Mouse (Mus musculus) gastrocnemius, adult 2 months (tissue): Measurements from ENCODE around the gene Trim15. TPM values are rescaled to one million over a fixed set of nuclear protein-coding genes. Genes with fewer than 3 reads are reported as not detected.
A peak's percentile ranks its signal among the peaks of the same experiment; 100 is the strongest.

Source experiments
- DNase-seq: peaks from one replicate; pipeline ENCODE4 v3.0.0; 2022
- H3K27ac ChIP-seq: fragments of 200-600 bp; 2 replicates; pipeline ENCODE4 v1.8.1; 2022; ENCODE audit warnings: mild to moderate bottlenecking
- H3K4me3 ChIP-seq: fragments of 200-600 bp; 2 replicates; pipeline ENCODE4 v1.8.1; 2022; ENCODE audit warnings: mild to moderate bottlenecking, moderate library complexity
- CTCF ChIP-seq: fragments of 200-600 bp; IDR thresholded peaks from 2 replicates; pipeline ENCODE4 v1.8.1; 2022; ENCODE audit warnings: antibody characterized with exemption, mild to moderate bottlenecking, moderate library complexity
- intact Hi-C: fragments of 180-260 bp; cut with DNase I; formaldehyde crosslinking; loops from one replicate; pipeline ENCODE4 v1.15.1; 2025
- total RNA-seq, 2 experiments: library from RNA; stranded (reverse); gene quantifications; 2 replicates each; pipeline ENCODE4 v1.2.3; 2021

Gene Trim15
- total RNA-seq, 2 experiments from 2014 or later, result not detected

- DNase-seq, result no peak
- TF ChIP-seq CTCF, result no peak
- intact Hi-C loops, result no loop called here
- no peak overlapping the region for H3K4me3 ChIP-seq
- no peak overlapping the region for H3K27ac ChIP-seq
Measured at GRCm38 (mm10) chr17:36856236-36856635, 10.8 kb downstream of the Trim15 start.

- TF ChIP-seq CTCF, result no peak
- Histone ChIP-seq H3K27ac (no peak overlapping the region), H3K4me3 (no peak overlapping the region)
- intact Hi-C loops, result no loop called here
- DNase-seq, result no peak
Measured at GRCm38 (mm10) chr17:36855484-36855883, 11.5 kb downstream of the Trim15 start.

GRCm38 (mm10) chr17:36851627-36852026 lies 15.4 kb downstream of the Trim15 start:
- intact Hi-C loops, result no loop called here
- TF ChIP-seq CTCF, result no peak

GRCm38 (mm10) chr17:36851200-36851599 lies 15.8 kb downstream of the Trim15 start:
- no peak for DNase-seq
- H3K4me3 ChIP-seq, result no peak overlapping the region
- H3K27ac ChIP-seq, result no peak overlapping the region
- no peak for TF ChIP-seq CTCF
- intact Hi-C loops, result no loop called here

More at GRCm38 (mm10) chr17:36851627-36852026, 15.4 kb downstream of the Trim15 start:
- no peak overlapping the region for H3K4me3 ChIP-seq
- no peak for DNase-seq
- H3K27ac ChIP-seq, result no peak overlapping the region

GRCm38 (mm10) chr17:36849992-36850391 lies 17.0 kb downstream of the Trim15 start:
- intact Hi-C loops, result no loop called here
- TF ChIP-seq CTCF, result no peak
- no peak overlapping the region for H3K27ac ChIP-seq
- no peak overlapping the region for H3K4me3 ChIP-seq
- DNase-seq, result no peak

GRCm38 (mm10) chr17:36848911-36849310 lies 18.1 kb downstream of the Trim15 start:
- no peak for TF ChIP-seq CTCF
- H3K27ac ChIP-seq, result peak overlapping the region; percentile 16; the same call in 1 of the 2 replicates
- DNase-seq, result no peak
- H3K4me3 ChIP-seq, result no peak overlapping the region
- intact Hi-C loops, result no loop called here

- intact Hi-C loops, result no loop called here
- DNase-seq, result no peak
- Histone ChIP-seq H3K4me3 (no peak overlapping the region), H3K27ac (no peak overlapping the region)
- no peak for TF ChIP-seq CTCF
Measured at GRCm38 (mm10) chr17:36844725-36845124, 22.3 kb downstream of the Trim15 start.

- TF ChIP-seq CTCF, result no peak
- H3K4me3 ChIP-seq, result no peak overlapping the region
- no peak overlapping the region for H3K27ac ChIP-seq
- intact Hi-C loops, result no loop called here
- DNase-seq, result no peak
Measured at GRCm38 (mm10) chr17:36844286-36844719, 22.7 kb downstream of the Trim15 start.

- DNase-seq, result no peak
- TF ChIP-seq CTCF, result no peak
- Histone ChIP-seq H3K4me3 (no peak overlapping the region), H3K27ac (no peak overlapping the region)
- intact Hi-C loops, result no loop called here
Measured at GRCm38 (mm10) chr17:36843696-36844095, 23.3 kb downstream of the Trim15 start.

- DNase-seq, result no peak
- H3K27ac ChIP-seq, result peak overlapping the region; percentile 28; the same call in 1 of the 2 replicates
- TF ChIP-seq CTCF, result no peak
- no peak overlapping the region for H3K4me3 ChIP-seq
- intact Hi-C loops, result no loop called here
Measured at GRCm38 (mm10) chr17:36840961-36841445, 26.0 kb downstream of the Trim15 start.

GRCm38 (mm10) chr17:36839931-36840330 lies 27.1 kb downstream of the Trim15 start:
- no peak overlapping the region for H3K4me3 ChIP-seq
- intact Hi-C loops, result loop anchor here (5.0 kb wide), 1 partner anchor 112 kb away; the partner anchor contains the start of gene Ppp1r11
- H3K27ac ChIP-seq, result peak overlapping the region; percentile 44
- DNase-seq, result no peak
- TF ChIP-seq CTCF, result no peak

GRCm38 (mm10) chr17:36839001-36839400 lies 28.0 kb downstream of the Trim15 start:
- Histone ChIP-seq H3K4me3 (no peak overlapping the region), H3K27ac (peak overlapping the region; percentile 44; the same call in 1 of the 2 replicates)
- no peak for DNase-seq
- intact Hi-C loops, result loop anchor here (5.0 kb wide), 1 partner anchor 113 kb away; the partner anchor contains the start of gene Ppp1r11
- no peak for TF ChIP-seq CTCF

GRCm38 (mm10) chr17:36836874-36837647 lies 29.9 kb downstream of the Trim15 start, which contains the start of gene Trim26:
Trim26 (plus strand) TSS chr17:36837134.
- peak within 1 kb of the TSS; percentile 93 for H3K27ac ChIP-seq
- H3K4me3 ChIP-seq, result peak within 1 kb of the TSS; percentile 84
- DNase-seq, result peak; percentile 98
- no peak for TF ChIP-seq CTCF
- intact Hi-C loops, result loop anchor here (5.0 kb wide), 1 partner anchor 115 kb away; the partner anchor contains the start of gene Ppp1r11
